Mouse (Mus musculus): ENCODE results near the gene Olfr520. TPM values are rescaled to one million over a fixed set of nuclear protein-coding genes. Genes with fewer than 3 reads are reported as not detected.

The Olfr520 gene
- polyA plus RNA-seq, 1 experiment from 2014 or later: not detected

- no peak overlapping the region for H3K4me3 ChIP-seq (replicated peaks)
- no peak overlapping the region for H3K9ac ChIP-seq
- H3K9me3 ChIP-seq (replicated peaks): no peaks in the 10 kb centered on the region
- no peaks in the 10 kb centered on the region for H3K36me3 ChIP-seq
- 55% methylated on average over 4 of the region's 4 CpGs for WGBS (ENCODE audit: insufficient replicate concordance)
- DNase-seq (no peak), ATAC-seq (ENCODE audit: low read depth) (no peak)
- no peak overlapping the region for H3K27ac ChIP-seq
- no peaks in the 10 kb centered on the region for H3K27me3 ChIP-seq
- no peaks in the 10 kb centered on the region for H3K4me1 ChIP-seq (replicated peaks)
- H3K4me2 ChIP-seq: no peak overlapping the region
Observed at GRCm38 (mm10) chr7:99700641-99701040, 29.4 kb upstream of the Olfr520 start.

- WGBS (ENCODE audit: insufficient replicate concordance): 33% methylated on average over 6 of the region's 6 CpGs
- Histone ChIP-seq H3K4me3 (replicated peaks) (no peak overlapping the region), H3K27ac (no peak overlapping the region), H3K36me3 (no peaks in the 10 kb centered on the region), H3K27me3 (no peaks in the 10 kb centered on the region), H3K9me3 (replicated peaks) (no peaks in the 10 kb centered on the region), H3K4me1 (replicated peaks) (peaks cover 9% of the 10 kb centered on the region; the same call in 1 of the 2 replicates), H3K4me2 (no peak overlapping the region), H3K9ac (no peak overlapping the region)
- ATAC-seq (ENCODE audit: low read depth) (no peak), DNase-seq (no peak)
Observed at GRCm38 (mm10) chr7:99702201-99702600, 27.9 kb upstream of the Olfr520 start.

GRCm38 (mm10) chr7:99704736-99705519 is 25.1 kb upstream of the Olfr520 start:
- ATAC-seq (ENCODE audit: low read depth) (no peak), DNase-seq (no peak)

GRCm38 (mm10) chr7:99706341-99707037 is 23.6 kb upstream of the Olfr520 start:
- H3K4me2 ChIP-seq: no peak overlapping the region
- no peak for DNase-seq
- no peak overlapping the region for H3K9ac ChIP-seq
- ATAC-seq (ENCODE audit: low read depth): no peak
- H3K9me3 ChIP-seq (replicated peaks): no peaks in the 10 kb centered on the region
- 21% methylated on average over 4 of the region's 4 CpGs for WGBS (ENCODE audit: insufficient replicate concordance)
- H3K27ac ChIP-seq: no peak overlapping the region
- peaks cover 8% of the 10 kb centered on the region; the same call in 1 of the 2 replicates for H3K27me3 ChIP-seq
- H3K4me3 ChIP-seq (replicated peaks): no peak overlapping the region
- H3K36me3 ChIP-seq: no peaks in the 10 kb centered on the region
- peaks cover 9% of the 10 kb centered on the region; the same call in 1 of the 2 replicates for H3K4me1 ChIP-seq (replicated peaks)

More at GRCm38 (mm10) chr7:99704736-99705519, 25.1 kb upstream of the Olfr520 start:
- 57% methylated on average over 3 of the region's 3 CpGs for WGBS (ENCODE audit: insufficient replicate concordance)
- Histone ChIP-seq H3K36me3 (no peaks in the 10 kb centered on the region), H3K27ac (no peak overlapping the region), H3K27me3 (peaks cover 2% of the 10 kb centered on the region; the same call in 1 of the 2 replicates), H3K4me3 (replicated peaks) (no peak overlapping the region), H3K4me2 (no peak overlapping the region), H3K9me3 (replicated peaks) (no peaks in the 10 kb centered on the region), H3K9ac (no peak overlapping the region), H3K4me1 (replicated peaks) (peaks cover 9% of the 10 kb centered on the region; the same call in 1 of the 2 replicates)

GRCm38 (mm10) chr7:99707038-99707595 is 23.0 kb upstream of the Olfr520 start:
- peaks cover 9% of the 10 kb centered on the region; the same call in 1 of the 2 replicates for H3K4me1 ChIP-seq (replicated peaks)
- H3K9ac ChIP-seq: no peak overlapping the region
- H3K9me3 ChIP-seq (replicated peaks): no peaks in the 10 kb centered on the region
- H3K4me3 ChIP-seq (replicated peaks): no peak overlapping the region
- H3K27me3 ChIP-seq: peaks cover 8% of the 10 kb centered on the region; the same call in 1 of the 2 replicates
- DNase-seq (no peak), ATAC-seq (ENCODE audit: low read depth) (no peak)
- H3K27ac ChIP-seq: no peak overlapping the region
- H3K36me3 ChIP-seq: no peaks in the 10 kb centered on the region
- no peak overlapping the region for H3K4me2 ChIP-seq
- WGBS (ENCODE audit: insufficient replicate concordance): 12% methylated on average over 4 of the region's 4 CpGs

GRCm38 (mm10) chr7:99707671-99708070 is 22.4 kb upstream of the Olfr520 start:
- no peak overlapping the region for H3K4me3 ChIP-seq (replicated peaks)
- DNase-seq: no peak
- no peak overlapping the region for H3K4me2 ChIP-seq
- H3K9ac ChIP-seq: no peak overlapping the region
- WGBS (ENCODE audit: insufficient replicate concordance): 62% methylated on average over 6 of the region's 6 CpGs
- peaks cover 8% of the 10 kb centered on the region; the same call in 1 of the 2 replicates for H3K27me3 ChIP-seq
- H3K4me1 ChIP-seq (replicated peaks): peaks cover 9% of the 10 kb centered on the region; the same call in 1 of the 2 replicates
- ATAC-seq (ENCODE audit: low read depth): no peak
- no peaks in the 10 kb centered on the region for H3K9me3 ChIP-seq (replicated peaks)
- no peaks in the 10 kb centered on the region for H3K36me3 ChIP-seq
- no peak overlapping the region for H3K27ac ChIP-seq

- Histone ChIP-seq H3K27me3 (peaks cover 8% of the 10 kb centered on the region; the same call in 1 of the 2 replicates), H3K4me2 (no peak overlapping the region), H3K4me1 (replicated peaks) (peaks cover 9% of the 10 kb centered on the region; the same call in 1 of the 2 replicates), H3K9me3 (replicated peaks) (no peaks in the 10 kb centered on the region), H3K36me3 (no peaks in the 10 kb centered on the region), H3K9ac (no peak overlapping the region), H3K4me3 (replicated peaks) (no peak overlapping the region), H3K27ac (no peak overlapping the region)
- WGBS (ENCODE audit: insufficient replicate concordance): 55% methylated on average over 8 of the region's 8 CpGs
- DNase-seq: no peak
- no peak for ATAC-seq (ENCODE audit: low read depth)
Observed at GRCm38 (mm10) chr7:99708301-99708721, 21.8 kb upstream of the Olfr520 start.

- Histone ChIP-seq H3K4me2 (no peak overlapping the region), H3K36me3 (no peaks in the 10 kb centered on the region), H3K4me1 (replicated peaks) (peaks cover 9% of the 10 kb centered on the region; the same call in 1 of the 2 replicates), H3K27me3 (peaks cover 8% of the 10 kb centered on the region; the same call in 1 of the 2 replicates), H3K9ac (no peak overlapping the region), H3K4me3 (replicated peaks) (no peak overlapping the region), H3K9me3 (replicated peaks) (no peaks in the 10 kb centered on the region), H3K27ac (no peak overlapping the region)
- DNase-seq (no peak), ATAC-seq (ENCODE audit: low read depth) (no peak)
- 49% methylated on average over 5 of the region's 5 CpGs for WGBS (ENCODE audit: insufficient replicate concordance)
Observed at GRCm38 (mm10) chr7:99708750-99709149, 21.3 kb upstream of the Olfr520 start.

GRCm38 (mm10) chr7:99709992-99710391 is 20.1 kb upstream of the Olfr520 start:
- no peak overlapping the region for H3K4me2 ChIP-seq
- no peak overlapping the region for H3K9ac ChIP-seq
- H3K36me3 ChIP-seq: no peaks in the 10 kb centered on the region
- H3K27ac ChIP-seq: no peak overlapping the region
- 51% methylated on average over 7 of the region's 7 CpGs for WGBS (ENCODE audit: insufficient replicate concordance)
- H3K4me1 ChIP-seq (replicated peaks): peaks cover 9% of the 10 kb centered on the region; the same call in 1 of the 2 replicates
- no peaks in the 10 kb centered on the region for H3K9me3 ChIP-seq (replicated peaks)
- DNase-seq (no peak), ATAC-seq (ENCODE audit: low read depth) (no peak)
- H3K27me3 ChIP-seq: peaks cover 8% of the 10 kb centered on the region; the same call in 1 of the 2 replicates
- no peak overlapping the region for H3K4me3 ChIP-seq (replicated peaks)

- Histone ChIP-seq H3K4me1 (replicated peaks) (peaks cover 9% of the 10 kb centered on the region; the same call in 1 of the 2 replicates), H3K9ac (no peak overlapping the region), H3K36me3 (no peaks in the 10 kb centered on the region), H3K27me3 (peaks cover 8% of the 10 kb centered on the region; the same call in 1 of the 2 replicates), H3K4me2 (no peak overlapping the region), H3K27ac (no peak overlapping the region), H3K9me3 (replicated peaks) (no peaks in the 10 kb centered on the region), H3K4me3 (replicated peaks) (no peak overlapping the region)
- WGBS (ENCODE audit: insufficient replicate concordance): 10% methylated on average over 1 of the region's 1 CpGs
- DNase-seq (peak; percentile 17), ATAC-seq (ENCODE audit: low read depth) (no peak)
Observed at GRCm38 (mm10) chr7:99710476-99710875, 19.6 kb upstream of the Olfr520 start.

GRCm38 (mm10) chr7:99711166-99711565 is 18.9 kb upstream of the Olfr520 start, which contains the start of gene Slco2b1:
Gene Slco2b1, minus strand, starts transcription at chr7:99711340.
- ATAC-seq (ENCODE audit: low read depth) (no peak), DNase-seq (no peak)
- H3K4me1 ChIP-seq (replicated peaks): peaks cover 9% of the 10 kb centered on the region; the same call in 1 of the 2 replicates
- H3K4me3 ChIP-seq (replicated peaks): no peak within 1 kb of the TSS
- H3K9ac ChIP-seq: no peak within 1 kb of the TSS
- 24% methylated on average over 8 of the region's 8 CpGs for WGBS (ENCODE audit: insufficient replicate concordance)
- no peak within 1 kb of the TSS for H3K27ac ChIP-seq
- no peaks in the 10 kb centered on the region for H3K36me3 ChIP-seq
- H3K9me3 ChIP-seq (replicated peaks): no peaks in the 10 kb centered on the region
- H3K27me3 ChIP-seq: peaks cover 8% of the 10 kb centered on the region; the same call in 1 of the 2 replicates
- no peak within 1 kb of the TSS for H3K4me2 ChIP-seq
